Mouse (Mus musculus) liver, adult 2 months (tissue): Measurements from ENCODE around the gene Slc25a34. TPM values are rescaled to one million over a fixed set of nuclear protein-coding genes. Genes with fewer than 3 reads are reported as not detected.
A peak's percentile ranks its signal among the peaks of the same experiment; 100 is the strongest.

ENCODE experiments used
- DNase-seq: peaks from one replicate; pipeline ENCODE4 v3.0.0-alpha.2; 2011; ENCODE audit warnings: low read depth, low spot score; ENCODE audit errors: extremely low read depth
- H3K27ac ChIP-seq: fragments of 200-500 bp; replicated peaks from 2 replicates; pipeline ENCODE4 v1.5.1; 2012; ENCODE audit warnings: low read depth, mild to moderate bottlenecking, control low read depth, inconsistent platforms, low read length; ENCODE audit not compliant: insufficient read depth
- H3K27me3 ChIP-seq: fragments of 200-500 bp; 2 replicates; pipeline ENCODE4 v1.6.1; 2012; ENCODE audit warnings: mild to moderate bottlenecking, moderate library complexity, low read length, inconsistent platforms; ENCODE audit not compliant: control insufficient read depth, insufficient read depth
- H3K36me3 ChIP-seq: fragments of 200-500 bp; 2 replicates; pipeline ENCODE4 v1.6.1; 2012; ENCODE audit warnings: low read length, inconsistent platforms; ENCODE audit not compliant: control insufficient read depth, insufficient read depth
- H3K4me1 ChIP-seq: fragments of 200-500 bp; 2 replicates; pipeline ENCODE4 v1.6.1; 2011; ENCODE audit warnings: low read length; ENCODE audit not compliant: control insufficient read depth, insufficient read depth
- H3K4me3 ChIP-seq: fragments of 200-500 bp; 2 replicates; pipeline ENCODE4 v1.5.1; 2011; ENCODE audit warnings: low read depth, mild to moderate bottlenecking, control low read depth, low read length, moderate library complexity; ENCODE audit not compliant: insufficient read depth
- H3K79me2 ChIP-seq: fragments of 200-500 bp; 2 replicates; pipeline ENCODE4 v1.6.1; 2012; ENCODE audit warnings: inconsistent platforms, mild to moderate bottlenecking, low read length, moderate library complexity; ENCODE audit not compliant: control insufficient read depth, insufficient read depth
- H3K9ac ChIP-seq: fragments of 200-500 bp; 2 replicates; pipeline ENCODE4 v1.6.1; 2012; ENCODE audit warnings: low read depth, mild to moderate bottlenecking, control low read depth, inconsistent platforms, low read length
- CTCF ChIP-seq: fragments of 200-500 bp; IDR thresholded peaks from 2 replicates; pipeline ENCODE4 v1.5.1; 2011; ENCODE audit warnings: low read depth, low read length, control low read depth
- POLR2A ChIP-seq: fragments of 200-500 bp; IDR thresholded peaks from 2 replicates; pipeline ENCODE4 v1.6.1; 2011; ENCODE audit warnings: low read length, control low read depth; ENCODE audit not compliant: insufficient read depth; ENCODE audit errors: extremely low read depth
- WGBS: fragments of 180-500 bp; shearing (Covaris S2); methylation state at CpG from one replicate; pipeline ENCODE4 v1.1.7; 2018; 5-methylcytosine and 5-hydroxymethylcytosine counted together
- polyA plus RNA-seq: library from polyadenylated mRNA; depleted of rRNA; stranded (reverse); fragments of >200 nt; gene quantifications from 2 replicates; pipeline ENCODE4 v1.2.3, GENCODE M21; 2012
- total RNA-seq: library from RNA; depleted of rRNA; stranded (reverse); fragments of >200 nt; gene quantifications from 2 replicates; pipeline ENCODE4 v1.2.3, GENCODE M21; 2014

Gene Slc25a34
- total and polyA plus RNA-seq, 2 experiments, result 5.1 to 10.2 TPM

GRCm38 (mm10) chr4:141603921-141604320 lies 19.7 kb downstream of the Slc25a34 start:
- 88% methylated on average over 4 of the region's 4 CpGs for WGBS
- Histone ChIP-seq H3K9ac (no peak overlapping the region), H3K79me2 (no peaks in the 10 kb centered on the region), H3K36me3 (no peaks in the 10 kb centered on the region), H3K27me3 (peaks cover 5% of the 10 kb centered on the region; the same call in 1 of the 2 replicates), H3K4me1 (no peaks in the 10 kb centered on the region), H3K27ac (no peak overlapping the region), H3K4me3 (no peak overlapping the region)
- TF ChIP-seq POLR2A, result no peak
- TF ChIP-seq CTCF, result no peak
- no peak for DNase-seq

- Histone ChIP-seq H3K36me3 (no peaks in the 10 kb centered on the region), H3K9ac (no peak overlapping the region), H3K4me3 (no peak overlapping the region), H3K4me1 (peaks cover 3% of the 10 kb centered on the region; the same call in 1 of the 2 replicates), H3K27ac (no peak overlapping the region), H3K79me2 (no peaks in the 10 kb centered on the region), H3K27me3 (peaks cover 5% of the 10 kb centered on the region; the same call in 1 of the 2 replicates)
- no peak for DNase-seq
- TF ChIP-seq POLR2A (no peak), CTCF (no peak)
- 67% methylated on average over 11 of the region's 11 CpGs for WGBS
Measured at GRCm38 (mm10) chr4:141602523-141603223, 20.9 kb downstream of the Slc25a34 start.

- TF ChIP-seq POLR2A, result no peak
- no peak for TF ChIP-seq CTCF
- Histone ChIP-seq H3K4me3 (no peak overlapping the region), H3K79me2 (no peaks in the 10 kb centered on the region), H3K27ac (no peak overlapping the region), H3K27me3 (peaks cover 5% of the 10 kb centered on the region; the same call in 1 of the 2 replicates), H3K4me1 (peaks cover 3% of the 10 kb centered on the region; the same call in 1 of the 2 replicates), H3K9ac (no peak overlapping the region), H3K36me3 (no peaks in the 10 kb centered on the region)
- DNase-seq, result no peak
- WGBS, result 86% methylated on average over 12 of the region's 12 CpGs
Measured at GRCm38 (mm10) chr4:141601148-141601862, 22.3 kb downstream of the Slc25a34 start.

- no peak overlapping the region for H3K27ac ChIP-seq
- WGBS, result 79% methylated on average over 6 of the region's 6 CpGs
- no peaks in the 10 kb centered on the region for H3K36me3 ChIP-seq
- H3K9ac ChIP-seq, result no peak overlapping the region
- TF ChIP-seq POLR2A (no peak), CTCF (no peak)
- DNase-seq, result no peak
- peaks cover 3% of the 10 kb centered on the region; the same call in 1 of the 2 replicates for H3K4me1 ChIP-seq
- H3K27me3 ChIP-seq, result peaks cover 5% of the 10 kb centered on the region; the same call in 1 of the 2 replicates
- H3K79me2 ChIP-seq, result no peaks in the 10 kb centered on the region
- H3K4me3 ChIP-seq, result no peak overlapping the region
Measured at GRCm38 (mm10) chr4:141600364-141600763, 23.3 kb downstream of the Slc25a34 start.

- Histone ChIP-seq H3K4me3 (peak overlapping the region; percentile 46; the same call in 1 of the 2 replicates), H3K9ac (peak overlapping the region; percentile 41), H3K4me1 (peaks cover 3% of the 10 kb centered on the region; the same call in 1 of the 2 replicates), H3K79me2 (no peaks in the 10 kb centered on the region), H3K27me3 (peaks cover 7% of the 10 kb centered on the region; the same call in 1 of the 2 replicates), H3K36me3 (no peaks in the 10 kb centered on the region), H3K27ac (no peak overlapping the region)
- TF ChIP-seq CTCF (no peak), POLR2A (no peak)
- WGBS, result 8% methylated on average over 47 of the region's 57 CpGs
- DNase-seq, result no peak
Measured at GRCm38 (mm10) chr4:141599251-141600141, 24.1 kb downstream of the Slc25a34 start.
